Mouse (Mus musculus) large intestine, adult 2 months (tissue): ENCODE measurements around the gene Svs3b. TPM values are rescaled to one million over a fixed set of nuclear protein-coding genes. Genes with fewer than 3 reads are reported as not detected.
"Not testable (repeated sequence)": the region's sequence is repeated elsewhere in the genome, so short reads cannot be mapped to it uniquely, and the experiment has no call there.

Experiments used
- DNase-seq: peaks from one replicate; pipeline ENCODE4 v3.0.0-alpha.2; 2012; ENCODE audit warnings: low read depth, low spot score
- WGBS: fragments of 180-500 bp; shearing (Covaris S2); methylation state at CpG from one replicate; pipeline ENCODE4 v1.1.7; 2018; 5-methylcytosine and 5-hydroxymethylcytosine counted together
- polyA plus RNA-seq: library from polyadenylated mRNA; depleted of rRNA; stranded (reverse); fragments of >200 nt; gene quantifications from 2 replicates; pipeline ENCODE4 v1.2.3, GENCODE M21; 2012; rRNA removed

Gene Svs3b
- polyA plus RNA-seq: not detected in 2 replicates

- 78% methylated on average over 1 of the region's 1 CpGs for WGBS
- DNase-seq: not testable (repeated sequence)
Observed at GRCm38 (mm10) chr2:164256540-164256939, at the start of gene Svs3b. Gene Svs3b, minus strand, starts transcription at chr2:164256640.

GRCm38 (mm10) chr2:164288968-164289367 is 32.5 kb upstream of the Svs3b start, which contains the start of gene Svs3a:
Gene Svs3a, plus strand, starts transcription at chr2:164289268.
- WGBS: 70% methylated on average over 1 of the region's 1 CpGs
- not testable (repeated sequence) for DNase-seq

GRCm38 (mm10) chr2:164278359-164278758 is 21.9 kb upstream of the Svs3b start, which contains the start of gene Svs4:
Gene Svs4, minus strand, starts transcription at chr2:164278459.
- WGBS: 88% methylated on average over 4 of the region's 4 CpGs
- no peak for DNase-seq

- DNase-seq: no peak
- 71% methylated on average over 3 of the region's 3 CpGs for WGBS
Observed at GRCm38 (mm10) chr2:164238366-164238765, 18.1 kb downstream of the Svs3b start, which contains the start of gene Svs2. Gene Svs2, minus strand, starts transcription at chr2:164238466.

- 44% methylated on average over 8 of the region's 8 CpGs for WGBS
- DNase-seq: no peak
Observed at GRCm38 (mm10) chr2:164232671-164233070, 23.8 kb downstream of the Svs3b start.

GRCm38 (mm10) chr2:164228361-164229070 is 27.9 kb downstream of the Svs3b start:
- DNase-seq: no peak
- WGBS: 78% methylated on average over 8 of the region's 8 CpGs

GRCm38 (mm10) chr2:164221522-164221921 is 34.9 kb downstream of the Svs3b start, which contains the start of gene Wfdc15b:
Gene Wfdc15b, minus strand, starts transcription at chr2:164221660.
- WGBS: 20% methylated on average over 11 of the region's 11 CpGs
- DNase-seq: no peak

- no peak for DNase-seq
- WGBS: 86% methylated on average over 9 of the region's 9 CpGs
Observed at GRCm38 (mm10) chr2:164219295-164219694, 37.1 kb downstream of the Svs3b start.

- WGBS: 92% methylated on average over 5 of the region's 5 CpGs
- no peak for DNase-seq
Observed at GRCm38 (mm10) chr2:164212711-164213110, 43.7 kb downstream of the Svs3b start.

- DNase-seq: no peak
- WGBS: 84% methylated on average over 4 of the region's 4 CpGs
Observed at GRCm38 (mm10) chr2:164210892-164211291, 45.5 kb downstream of the Svs3b start.

- no peak for DNase-seq
- 44% methylated on average over 4 of the region's 4 CpGs for WGBS
Observed at GRCm38 (mm10) chr2:164206676-164207075, 49.8 kb downstream of the Svs3b start.

GRCm38 (mm10) chr2:164206011-164206410 is 50.4 kb downstream of the Svs3b start:
- DNase-seq: not testable (repeated sequence)
- WGBS: 92% methylated on average over 10 of the region's 10 CpGs

Other genes with a start within 250 kb of the Svs3b start
- 0.78 and 1.1 TPM in 2 replicates for gene Pabpc1l, start 231.2 kb downstream of the Svs3b start, polyA plus RNA-seq
- 13.6 and 17.5 TPM in 2 replicates for gene Stk4, start 186.3 kb downstream of the Svs3b start, polyA plus RNA-seq
- gene Tomm34, start 185.5 kb downstream of the Svs3b start, polyA plus RNA-seq: 36.8 and 38.7 TPM in 2 replicates
- 0.05 TPM in 2 replicates for gene Kcns1, start 85.5 kb downstream of the Svs3b start, polyA plus RNA-seq
- gene Wfdc5, start 73.9 kb downstream of the Svs3b start, polyA plus RNA-seq: not detected in 2 replicates
- 0.16 TPM in 1 of 2 replicates, not detected in the other for gene Wfdc12, start 66.0 kb downstream of the Svs3b start, polyA plus RNA-seq
- gene Wfdc15a, start 56.5 kb downstream of the Svs3b start, polyA plus RNA-seq: not detected in 2 replicates
- 0.41 TPM in 1 of 2 replicates, not detected in the other for gene Wfdc15b, start 35.0 kb downstream of the Svs3b start, polyA plus RNA-seq
- gene Svs2, start 18.2 kb downstream of the Svs3b start, polyA plus RNA-seq: not detected in 2 replicates
- gene Svs4, start 21.8 kb upstream of the Svs3b start, polyA plus RNA-seq: not detected in 2 replicates
- gene Svs3a, start 32.6 kb upstream of the Svs3b start, polyA plus RNA-seq: not detected in 2 replicates
- not detected in 2 replicates for gene Svs6, start 60.1 kb upstream of the Svs3b start, polyA plus RNA-seq
- gene Svs5, start 76.1 kb upstream of the Svs3b start, polyA plus RNA-seq: not detected in 2 replicates
- gene Slpi, start 132.5 kb upstream of the Svs3b start, polyA plus RNA-seq: 24.9 and 38.0 TPM in 2 replicates
- gene Rbpjl, start 146.5 kb upstream of the Svs3b start, polyA plus RNA-seq: not detected in 2 replicates
- gene Matn4, start 148.5 kb upstream of the Svs3b start, polyA plus RNA-seq: 0.27 and 0.57 TPM in 2 replicates
- 70.6 and 77.3 TPM in 2 replicates for gene Sdc4, start 187.2 kb upstream of the Svs3b start, polyA plus RNA-seq
- 104 and 111 TPM in 2 replicates for gene Sys1, start 200.3 kb upstream of the Svs3b start, polyA plus RNA-seq
- 25.6 and 40.2 TPM in 2 replicates for gene Gm20458, start 204.3 kb upstream of the Svs3b start, polyA plus RNA-seq
- gene Trp53tg5, start 217.1 kb upstream of the Svs3b start, polyA plus RNA-seq: not detected in 2 replicates
- 69.4 and 96.9 TPM in 2 replicates for gene Dbndd2, start 229.5 kb upstream of the Svs3b start, polyA plus RNA-seq
- gene Pigt, start 240.9 kb upstream of the Svs3b start, polyA plus RNA-seq: 118 and 127 TPM in 2 replicates